Mouse (Mus musculus): ENCODE data around the gene Sytl2.
A peak's percentile ranks its signal among the peaks of the same experiment; 100 is the strongest.

Sytl2 gene

DNA sequence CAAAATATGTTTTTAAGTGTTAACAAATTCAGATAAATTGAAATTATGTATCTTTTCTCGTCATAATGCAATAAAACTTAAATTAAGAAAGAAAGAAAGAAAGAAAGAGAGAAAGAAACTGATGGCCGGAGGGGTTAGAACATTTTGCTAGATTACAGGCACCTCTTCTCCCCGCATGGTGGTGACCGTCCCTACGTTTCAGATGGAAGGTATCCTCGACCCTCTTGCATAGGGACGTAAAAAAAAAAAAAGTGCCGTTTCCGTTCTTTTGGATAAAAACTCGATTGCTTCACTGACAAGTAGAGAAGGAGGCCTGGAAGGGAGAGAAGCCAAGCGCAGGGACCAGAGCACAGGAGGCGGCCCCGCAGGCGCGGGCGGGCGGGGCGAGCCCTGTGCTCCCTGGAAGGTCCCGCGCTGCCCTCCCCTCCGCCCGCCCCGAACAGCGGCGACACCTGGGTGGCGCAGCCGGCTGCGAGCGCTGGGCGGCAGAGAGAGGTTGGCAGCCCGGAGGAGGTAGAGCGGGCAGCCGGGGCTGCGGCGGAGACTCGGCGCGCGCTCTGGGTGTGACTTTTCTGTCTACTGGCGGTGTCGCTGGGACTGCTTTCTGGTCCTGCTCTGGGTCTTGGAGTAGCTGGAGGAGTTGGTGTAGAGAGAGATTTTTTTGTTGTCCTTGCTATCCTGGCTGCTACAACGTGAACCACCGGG, at the start of gene Sytl2:
Sytl2 (plus strand) TSS at position 311 of the 705 bp plus-strand sequence.
- peak; percentile 85 for DNase-seq

DNA sequence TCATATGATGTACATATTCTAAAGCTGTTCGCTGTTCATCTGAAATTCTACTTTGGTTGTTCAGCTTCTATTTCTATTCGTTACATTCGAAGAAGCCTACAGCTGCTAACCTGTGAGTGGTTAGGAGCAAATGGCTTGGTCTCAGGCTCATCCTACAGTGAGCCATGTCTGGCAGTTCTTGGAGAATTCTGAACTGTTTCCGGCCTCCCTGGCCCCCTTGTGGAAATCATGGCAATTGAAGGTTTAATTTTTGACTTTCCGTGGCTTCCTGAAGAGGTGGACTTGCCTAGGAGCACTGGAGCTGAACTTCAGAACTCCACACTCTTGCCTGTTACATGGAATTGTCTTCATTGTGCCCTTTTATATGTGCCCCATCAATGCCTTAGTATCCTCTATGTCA, 49.1 kb upstream of the Sytl2 start:
- DNase-seq, result no peak

DNA sequence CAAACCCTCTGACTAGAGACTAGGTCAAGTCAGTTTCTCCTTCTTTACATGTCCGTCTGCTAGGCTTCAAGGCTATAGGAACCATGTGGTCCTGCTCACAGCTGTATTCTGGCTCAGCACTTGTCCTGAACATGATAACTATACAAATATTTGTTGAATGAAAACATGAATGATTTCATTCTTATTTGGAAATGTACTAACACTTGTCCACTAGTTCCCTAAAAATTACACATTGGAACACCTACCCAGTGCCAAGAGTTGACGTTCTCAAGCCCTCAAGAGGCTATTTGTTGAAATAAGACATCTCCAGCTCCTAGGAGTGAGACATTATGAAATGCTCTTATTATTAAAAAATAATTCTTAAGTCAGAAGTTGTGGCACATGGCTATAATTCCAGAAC, 43.4 kb upstream of the Sytl2 start:
- no peak for DNase-seq

DNA sequence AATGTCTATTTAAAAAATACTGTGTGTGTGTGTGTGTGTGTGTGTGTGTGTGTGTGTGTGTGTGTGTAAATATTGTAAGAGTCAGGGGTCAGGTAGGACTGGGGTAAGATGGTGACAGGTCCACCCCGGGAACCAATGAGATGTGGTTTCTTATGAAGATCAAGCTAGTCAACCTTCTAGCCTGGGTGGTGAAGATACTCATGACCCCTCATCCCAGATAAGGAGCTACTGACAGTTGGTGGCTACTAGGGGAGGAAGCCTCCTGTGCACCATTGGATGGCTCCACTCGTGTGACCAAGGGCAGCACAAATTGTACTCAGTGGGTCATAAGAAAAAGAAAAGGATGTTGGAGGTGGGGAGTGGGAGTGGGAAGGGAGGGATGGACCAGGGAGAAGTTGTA, 42.2 kb upstream of the Sytl2 start:
- no peak for DNase-seq

DNA sequence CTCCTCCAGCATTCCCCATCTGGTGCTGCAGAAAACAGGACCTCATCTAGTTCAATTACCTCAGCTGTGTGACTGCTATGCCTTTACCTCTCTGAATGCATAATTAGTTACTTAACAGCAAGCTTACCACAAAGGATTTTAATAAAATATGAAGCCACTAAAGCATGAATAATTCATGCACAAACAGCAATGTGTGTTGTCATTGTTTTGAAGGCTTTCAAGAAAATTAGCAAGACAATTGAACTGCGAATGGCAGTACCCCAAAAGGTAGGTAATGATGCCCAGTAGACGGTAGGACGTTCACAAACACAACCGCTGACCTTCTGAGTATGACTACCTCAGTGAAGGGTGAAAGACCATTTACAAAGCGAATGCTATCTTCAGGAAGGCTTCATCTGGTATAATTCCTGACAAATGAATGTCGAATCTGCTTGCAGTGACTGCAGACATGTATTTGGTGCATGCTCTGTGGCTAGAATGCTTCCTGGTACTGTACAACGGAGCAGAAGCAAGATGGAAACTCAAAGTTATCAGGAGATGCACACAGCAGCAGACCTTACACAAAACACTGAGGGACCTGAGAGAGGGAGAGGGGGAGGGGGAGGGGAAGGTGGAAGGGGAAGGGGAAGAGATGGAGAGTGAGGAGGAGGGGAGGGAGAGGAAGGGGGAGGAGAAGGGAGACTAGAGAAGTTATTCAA, 40.0 kb upstream of the Sytl2 start:
- DNase-seq, result no peak

DNA sequence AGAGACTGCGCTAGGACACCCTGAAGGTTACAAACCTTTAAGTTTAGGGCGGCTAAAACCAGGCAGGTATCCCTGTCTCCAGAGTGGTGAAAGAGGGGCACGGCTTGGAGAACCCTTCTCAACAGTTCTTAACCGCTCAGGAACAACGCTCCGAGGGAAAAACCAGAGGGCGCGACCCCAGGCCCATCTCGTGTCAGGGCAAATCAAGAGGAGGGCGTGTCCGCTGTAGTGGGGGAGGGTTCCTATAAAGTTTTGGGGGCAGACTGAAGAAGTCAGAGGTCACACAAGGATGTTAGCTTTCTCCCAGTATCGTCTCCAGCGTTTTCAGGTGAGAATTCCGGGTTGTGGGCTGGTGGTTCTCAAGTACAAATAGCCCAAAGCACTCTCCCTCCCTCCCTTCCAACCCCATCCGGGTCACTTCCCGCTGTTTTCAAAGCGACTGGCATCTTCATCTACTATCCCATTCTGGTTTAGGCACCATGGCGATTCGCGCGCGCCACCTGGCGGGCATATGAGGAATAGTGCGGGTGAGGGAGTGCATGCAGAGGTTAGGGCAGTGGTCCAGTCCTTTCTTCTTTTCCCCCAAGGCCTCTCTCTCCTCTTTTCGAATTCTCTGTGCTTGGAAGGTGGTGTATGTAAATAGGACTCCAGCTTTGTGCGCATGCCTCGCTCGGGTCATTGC, 36.6 kb upstream of the Sytl2 start, which contains the start of gene Ccdc83:
Ccdc83 (minus strand) TSS at position 489 of the 682 bp plus-strand sequence.
- DNase-seq, result peak; percentile 88

DNA sequence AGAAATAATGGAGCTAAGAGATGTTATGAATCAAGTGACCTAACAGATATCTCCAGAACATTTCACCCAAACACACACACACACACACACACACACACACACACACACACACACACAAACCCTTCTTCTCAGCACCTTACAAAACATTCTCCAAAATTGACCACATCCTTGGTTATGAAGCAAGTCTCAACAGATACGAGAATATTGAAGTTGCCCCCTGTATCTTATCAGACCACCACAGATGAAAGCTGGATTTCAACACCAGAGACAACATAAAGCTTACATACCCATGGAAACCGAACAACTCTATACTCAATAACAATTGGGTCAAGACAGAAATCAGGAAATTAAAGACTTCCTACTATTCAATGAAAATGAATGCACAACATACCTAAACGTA, 31.9 kb upstream of the Sytl2 start:
- no peak for DNase-seq

DNA sequence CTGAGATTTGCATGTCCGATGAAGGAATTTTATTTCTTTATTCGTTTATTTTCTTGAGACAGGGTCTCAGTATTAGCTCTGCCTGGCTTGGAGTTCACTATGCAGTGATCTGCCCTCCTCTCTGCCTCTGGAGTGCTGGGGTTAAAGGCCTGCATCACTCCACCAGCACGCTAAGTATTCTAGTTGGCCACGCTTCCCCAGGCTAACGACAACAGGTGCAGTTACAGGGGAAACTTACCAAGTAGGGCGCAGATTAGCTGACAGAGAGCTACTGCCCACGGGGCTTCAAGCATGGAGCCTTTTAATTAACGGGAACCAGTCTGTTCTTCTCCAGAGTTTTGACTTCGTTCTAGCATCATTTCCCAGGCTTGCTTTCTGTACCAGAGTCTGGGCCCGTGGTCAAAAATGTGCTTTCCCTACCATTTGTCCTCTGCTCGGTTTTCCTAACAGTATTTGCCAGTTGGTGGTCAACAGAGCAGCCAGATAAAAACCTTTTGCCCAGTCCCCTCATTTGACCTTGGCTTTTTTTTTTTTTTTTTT, 27.4 kb upstream of the Sytl2 start:
- no peak for DNase-seq

DNA sequence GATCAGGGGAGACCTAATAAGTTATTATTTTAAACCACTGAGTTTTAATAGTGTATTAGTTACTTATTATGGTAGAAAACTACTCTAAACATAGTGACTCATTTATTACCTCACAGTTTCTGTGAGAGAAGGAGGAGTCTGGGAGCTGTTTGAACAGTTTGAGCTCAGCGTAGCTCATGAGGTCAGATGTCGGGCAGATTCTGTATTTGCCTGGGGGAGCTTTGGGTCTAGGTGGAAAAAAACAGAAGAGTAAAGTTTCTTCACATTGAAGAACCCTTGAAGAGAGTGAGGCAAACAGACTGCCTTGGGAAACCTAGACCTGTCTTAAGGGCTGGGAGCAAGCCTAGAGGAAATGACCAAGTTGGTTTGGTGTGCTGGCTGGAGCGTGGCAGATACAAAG, 24.8 kb upstream of the Sytl2 start:
- no peak for DNase-seq

DNA sequence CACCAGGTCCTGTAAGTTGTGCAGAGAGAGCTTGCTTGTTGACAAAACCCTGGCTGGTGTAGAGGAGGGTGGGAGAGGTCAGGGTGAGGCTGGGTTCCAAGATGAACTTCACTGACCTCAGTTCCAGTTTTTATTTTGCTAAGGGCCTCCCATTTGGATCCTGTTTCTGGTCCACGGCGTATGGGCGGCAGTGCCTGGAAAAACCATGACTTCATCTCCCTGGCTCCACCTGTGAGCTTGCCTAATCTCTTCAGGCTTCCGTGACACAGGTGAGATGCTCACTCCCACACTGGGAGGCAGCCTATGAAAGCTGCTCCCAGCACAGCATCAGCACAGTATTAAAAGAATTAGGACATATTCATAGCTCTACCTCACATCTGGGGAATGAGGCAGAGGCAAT, 24.3 kb upstream of the Sytl2 start:
- no peak for DNase-seq

DNA sequence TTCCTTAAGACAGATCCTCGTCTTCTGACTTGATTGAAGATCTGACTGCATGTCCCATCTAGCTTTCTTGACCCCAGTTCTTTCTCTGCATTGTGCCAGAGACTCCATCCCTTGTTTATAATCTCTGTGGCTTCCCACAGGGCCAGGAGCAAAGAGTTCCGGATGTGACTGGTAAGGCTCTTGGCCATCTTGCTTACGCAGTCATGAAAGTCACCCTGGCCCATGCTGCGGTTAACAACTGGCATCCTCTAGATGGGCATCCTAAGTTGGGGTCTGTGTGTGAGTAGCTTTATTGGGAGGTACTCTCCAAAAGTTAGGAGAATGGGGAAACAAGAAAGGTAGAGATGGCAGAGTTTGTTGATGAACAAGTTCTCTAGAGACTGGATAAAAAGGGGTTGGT, 22.9 kb upstream of the Sytl2 start:
- no peak for DNase-seq

DNA sequence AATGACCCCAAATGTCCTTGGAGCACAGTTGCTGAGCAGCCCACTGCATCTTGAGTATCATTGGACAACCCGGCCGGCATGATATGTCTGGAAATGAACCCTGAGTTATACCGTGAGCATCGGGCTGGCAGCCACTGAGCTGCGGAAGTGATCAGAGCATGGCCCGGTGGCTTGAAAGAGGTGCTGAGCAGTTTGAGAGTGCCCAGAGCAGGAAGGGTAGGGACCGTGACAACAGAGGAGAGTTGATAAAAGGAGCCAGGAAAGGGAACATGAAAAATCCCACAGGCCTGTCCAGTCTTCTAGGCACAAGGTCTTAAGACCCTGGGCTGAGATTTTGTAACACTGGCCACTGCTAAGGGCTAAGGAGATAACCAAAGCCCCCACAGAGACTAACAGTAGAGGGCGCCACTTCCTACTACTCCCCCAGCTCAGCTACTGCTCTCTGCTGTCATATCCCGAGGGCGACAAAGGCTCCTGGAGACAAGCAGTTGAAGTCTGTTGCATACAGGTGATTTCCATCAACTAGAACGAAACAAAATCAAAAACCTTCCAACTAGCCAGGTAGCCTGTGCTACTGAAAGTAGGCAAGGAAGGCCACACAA, 21.7 kb upstream of the Sytl2 start:
- DNase-seq, result peak; percentile 42

DNA sequence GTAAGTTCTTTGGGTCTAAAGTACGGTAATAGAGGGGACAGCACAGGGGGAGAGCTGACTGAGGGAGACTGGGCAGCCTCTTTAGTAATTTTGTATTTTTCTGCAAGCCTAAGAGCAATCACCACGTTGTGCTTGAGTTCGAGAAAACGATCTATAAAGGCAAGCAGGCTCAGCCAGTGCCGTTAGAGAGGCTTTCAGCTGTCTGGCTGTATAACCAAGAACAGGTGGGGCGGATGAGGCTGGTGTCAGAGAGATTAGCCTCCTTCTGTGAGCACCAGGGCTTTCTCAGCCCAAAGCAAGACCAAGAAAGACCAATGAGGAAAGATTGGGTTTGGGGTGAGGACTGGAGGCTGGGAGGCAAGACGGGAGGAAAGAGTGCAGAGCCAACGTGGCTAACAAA, 21.2 kb upstream of the Sytl2 start:
- DNase-seq, result no peak

DNA sequence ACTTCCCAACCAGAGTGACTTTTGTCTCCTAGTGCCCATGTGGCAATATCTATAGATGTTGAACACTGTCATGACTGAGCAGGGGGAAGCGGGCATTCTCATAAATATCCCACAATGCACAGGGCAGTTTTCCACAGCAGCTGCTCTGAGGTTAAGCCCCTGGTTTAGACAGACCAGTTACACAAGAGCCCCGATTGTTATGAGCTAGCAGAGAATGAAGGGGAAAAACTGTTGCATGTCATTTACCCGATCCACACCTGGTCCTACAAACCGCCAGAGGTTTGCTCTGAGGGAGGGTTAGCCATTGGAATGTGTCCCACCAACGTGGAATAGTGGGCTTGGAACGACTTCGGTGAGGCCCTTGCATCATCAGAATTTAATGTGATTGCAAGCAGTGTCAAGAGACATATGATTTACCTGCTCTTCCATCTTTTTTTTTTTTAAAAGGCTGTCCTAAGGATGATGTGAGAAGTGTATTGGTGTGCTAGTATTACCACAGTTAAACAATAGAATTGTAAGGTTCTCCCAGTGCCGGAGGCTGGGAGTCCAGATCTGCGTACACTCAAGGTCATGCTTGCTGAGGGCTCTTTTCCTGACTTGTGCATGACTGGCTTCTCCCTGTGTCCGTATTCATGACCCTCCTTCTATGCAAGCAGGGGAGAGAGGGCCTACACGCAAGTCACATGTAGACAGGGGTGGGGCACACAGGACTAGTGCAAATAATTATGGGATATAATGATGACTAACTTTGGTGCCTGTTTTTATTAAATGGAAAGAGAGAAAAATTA, 20.1 kb upstream of the Sytl2 start:
- DNase-seq, result no peak

DNA sequence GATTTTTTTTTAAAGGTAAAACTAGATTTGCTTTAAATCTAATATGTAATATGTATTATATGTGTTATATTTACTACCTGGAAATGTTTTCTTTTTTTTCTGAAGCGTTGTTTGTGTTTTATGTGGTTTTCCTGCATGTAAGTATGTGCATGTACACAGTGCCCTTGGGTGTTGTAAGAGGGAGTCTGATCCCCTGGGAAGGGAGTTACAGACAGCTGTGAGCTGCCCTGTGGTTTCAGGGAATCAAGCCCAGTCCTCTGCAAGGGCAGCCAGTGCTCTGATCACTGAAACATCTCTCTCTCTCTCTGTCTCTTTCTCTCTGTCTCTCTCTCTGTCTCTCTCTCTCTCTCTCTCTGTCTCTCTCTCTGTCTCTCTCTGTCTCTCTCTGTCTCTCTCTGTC, 19.3 kb upstream of the Sytl2 start:
- no peak for DNase-seq

DNA sequence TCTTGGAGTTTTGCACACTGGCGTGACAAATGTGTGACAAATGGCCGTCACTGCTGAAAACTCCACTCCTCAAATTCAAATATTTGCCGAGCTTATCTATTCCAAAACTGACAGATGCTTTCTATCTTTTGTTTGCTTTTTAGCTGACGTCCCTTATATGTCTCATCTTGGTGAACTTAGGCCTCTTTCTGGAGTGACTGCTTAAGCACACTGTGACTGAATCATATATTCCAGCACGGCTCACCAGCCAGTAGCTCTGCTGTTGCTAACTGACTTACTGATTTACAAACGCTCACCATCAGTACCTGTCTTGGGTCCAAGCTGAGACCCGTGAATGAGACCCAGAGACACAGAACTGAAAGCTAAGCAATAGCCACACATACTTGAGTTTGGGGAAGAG, 17.3 kb upstream of the Sytl2 start:
- no peak for DNase-seq

DNA sequence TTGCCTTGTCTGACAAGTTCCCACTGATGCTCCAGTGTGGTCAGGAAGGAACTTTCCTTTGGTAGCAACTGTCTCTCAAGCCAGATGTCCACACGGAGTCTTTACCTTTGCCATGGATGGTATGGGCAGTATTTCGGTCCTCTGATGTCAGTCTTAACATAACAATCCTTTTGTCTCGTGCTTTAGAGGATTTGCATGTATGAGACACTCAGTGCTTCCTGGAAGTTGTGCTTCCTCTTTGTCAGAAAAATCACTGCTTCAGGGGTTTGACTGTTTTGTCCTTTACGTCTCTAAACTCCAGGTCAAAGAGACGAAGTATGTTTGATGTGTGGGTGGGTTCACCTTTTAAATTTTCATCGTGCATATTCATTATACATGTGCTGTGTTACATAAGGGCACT, 10.2 kb upstream of the Sytl2 start:
- no peak for DNase-seq

DNA sequence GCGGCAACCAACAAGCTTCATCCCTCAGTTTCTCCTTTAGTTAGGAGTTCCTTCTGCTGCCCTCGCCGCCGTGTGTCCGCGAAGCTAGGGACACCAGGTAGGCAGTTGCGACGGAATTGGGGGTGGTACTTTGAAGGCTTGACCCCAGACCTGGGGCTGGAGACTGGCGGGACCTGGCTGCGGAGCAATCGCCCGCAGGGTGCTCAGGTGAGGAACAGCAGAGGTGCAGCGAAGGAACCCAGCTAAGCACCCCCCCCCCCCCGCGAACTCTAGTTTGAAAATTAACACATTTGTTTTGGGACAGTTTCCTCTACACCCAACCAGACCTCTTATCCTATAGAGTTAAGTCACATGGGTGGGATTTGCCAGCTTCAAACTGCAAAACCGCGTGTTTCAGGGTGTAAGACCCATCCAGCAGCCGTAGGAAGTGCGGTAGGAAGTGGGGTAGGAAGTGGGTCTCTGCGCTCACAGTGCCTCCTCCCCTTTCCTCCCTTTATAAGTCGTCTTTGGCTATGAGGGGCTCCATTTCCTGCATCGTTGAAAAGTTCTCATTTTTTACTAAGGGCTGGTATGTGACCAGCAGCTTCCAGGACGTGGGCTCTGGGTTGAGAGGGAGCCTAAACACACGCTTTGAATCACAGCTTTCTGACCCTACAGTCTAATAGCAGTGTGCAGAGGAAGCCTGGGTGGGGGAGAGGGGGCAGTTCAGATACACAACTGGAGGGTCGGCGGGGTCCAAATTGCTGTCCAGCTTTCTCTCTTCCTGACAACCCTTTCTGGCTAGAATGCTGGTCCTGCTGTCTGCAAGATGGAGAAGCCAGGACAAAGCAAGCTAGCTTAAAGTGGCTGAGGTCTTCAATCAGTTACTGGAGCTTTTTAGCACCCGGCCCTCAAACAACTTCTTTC, 848 bp downstream of the Sytl2 start:
- peak; percentile 17 for DNase-seq

DNA sequence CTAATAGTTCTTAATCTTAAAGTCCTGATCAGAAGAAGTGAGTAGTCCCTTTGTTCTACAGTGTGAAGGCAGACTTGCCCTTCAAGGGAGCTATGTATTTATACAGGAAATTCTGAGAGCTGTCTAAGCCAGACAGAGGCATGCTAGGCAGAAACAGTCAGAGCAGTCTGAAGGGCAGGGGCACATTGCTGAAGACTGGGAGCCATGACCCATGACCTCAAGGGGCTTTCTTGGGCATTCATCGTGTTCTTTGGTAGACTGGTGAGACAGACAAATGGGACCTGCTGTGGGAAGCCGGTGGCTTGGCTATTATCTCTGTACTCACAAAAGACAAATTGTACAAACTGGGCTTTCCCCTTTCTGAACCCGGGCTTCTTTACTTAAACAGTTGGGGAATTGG, 4.0 kb downstream of the Sytl2 start:
- DNase-seq, result no peak

DNA sequence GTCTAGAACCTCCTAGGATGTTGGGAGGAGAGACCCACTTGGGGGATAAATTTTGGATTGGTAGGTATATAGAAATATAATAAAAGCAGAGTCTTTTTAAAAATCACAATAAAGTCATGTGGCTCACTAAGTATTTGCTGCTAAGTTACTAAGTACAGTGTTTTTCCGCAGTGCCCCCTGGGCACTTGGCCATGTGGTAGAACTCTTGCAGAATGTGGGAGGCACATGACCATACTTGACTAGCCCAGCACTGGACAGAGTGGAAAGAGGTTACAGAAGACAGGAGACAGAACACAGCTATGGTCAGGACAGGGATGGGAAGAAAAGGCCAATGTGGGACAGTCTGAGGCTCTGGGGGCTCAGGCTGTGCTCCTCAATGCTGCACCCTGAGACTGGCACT, 4.9 kb downstream of the Sytl2 start:
- DNase-seq, result peak; percentile 65

DNA sequence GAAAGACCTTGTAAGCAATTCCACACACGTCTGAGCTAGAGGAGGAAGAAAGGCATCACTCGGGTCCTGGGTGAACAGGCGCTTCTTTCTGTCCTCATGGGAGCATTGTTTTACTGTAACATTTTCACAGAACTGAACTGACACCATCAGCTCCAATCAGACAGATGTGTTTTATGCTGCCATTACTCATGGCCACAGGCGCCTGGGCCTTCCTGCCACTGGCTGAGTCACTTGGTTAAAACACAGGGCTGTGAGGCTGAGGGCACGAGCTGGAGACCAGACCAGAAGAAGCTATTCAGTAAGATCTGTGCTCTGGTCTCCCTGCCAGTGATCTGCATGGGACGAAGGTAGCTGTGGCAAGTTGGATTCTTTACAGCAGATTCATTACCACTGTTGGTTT, 6.0 kb downstream of the Sytl2 start:
- no peak for DNase-seq
